Mouse (Mus musculus): Measurements from ENCODE around the gene Prr18. TPM values are rescaled to one million over a fixed set of nuclear protein-coding genes. Genes with fewer than 3 reads are reported as not detected.

The Prr18 gene
- total RNA-seq, 1 experiment: 0.45 TPM

- H3K4me1 ChIP-seq (ENCODE audit: control insufficient read depth in 2 of 2, insufficient read depth in 2 of 2, low read length in 2 of 2, poor library complexity in 1 of 2): peaks cover 6 to 31% of the 10 kb centered on the region in 2 experiments
Observed at GRCm38 (mm10) chr17:8368570-8368969, 31.3 kb downstream of the Prr18 start.

GRCm38 (mm10) chr17:8369171-8369570, 31.9 kb downstream of the Prr18 start:
- Histone ChIP-seq H3K4me1 (ENCODE audit: control insufficient read depth in 2 of 2, insufficient read depth in 2 of 2, low read length in 2 of 2, poor library complexity in 1 of 2) (peaks cover 6 to 31% of the 10 kb centered on the region in 2 experiments), H3K36me3 (ENCODE audit: control insufficient read depth, insufficient read depth, low read length, poor library complexity, severe bottlenecking) (no peaks in the 10 kb centered on the region), H3K9me3 (ENCODE audit: control insufficient read depth, insufficient read depth, low read depth, low read length) (no peaks in the 10 kb centered on the region), H3K27ac (ENCODE audit: insufficient read depth, low read depth, low read length, poor library complexity, severe bottlenecking) (no peak overlapping the region), H3K9ac (ENCODE audit: insufficient read depth, low read depth, low read length, poor library complexity, severe bottlenecking) (no peak overlapping the region), H3K4me3 (ENCODE audit: insufficient read depth in 1 of 2, low read depth in 1 of 2, low read length in 2 of 2, poor library complexity in 1 of 2, severe bottlenecking in 1 of 2) (no peak overlapping the region)
- in situ Hi-C loops (cut with MboI; ENCODE audit: low sequenced_read_pairs in 2 of 2, unreplicated experiment in 2 of 2): no loop called here
- TF ChIP-seq MAFK (IDR thresholded peaks at IDR 0.05; ENCODE audit: insufficient read depth, low read depth, low read length) (no peak), ZC3H11A (IDR thresholded peaks at IDR 0.05; ENCODE audit: borderline replicate concordance, low read depth, low read length) (no peak), CHD2 (IDR thresholded peaks at IDR 0.05; ENCODE audit: low read depth, low read length) (no peak), HCFC1 (IDR thresholded peaks at IDR 0.05; ENCODE audit: borderline replicate concordance, insufficient read depth, low read length) (no peak), ZNF384 (IDR thresholded peaks at IDR 0.05; ENCODE audit: low read depth, low read length) (no peak)
- DNase-seq (ENCODE audit: low read depth, low spot score): no peak

More at GRCm38 (mm10) chr17:8368570-8368969, 31.3 kb downstream of the Prr18 start:
- in situ Hi-C loops (cut with MboI; ENCODE audit: low sequenced_read_pairs in 2 of 2, unreplicated experiment in 2 of 2): no loop called here
- Histone ChIP-seq H3K9ac (ENCODE audit: insufficient read depth, low read depth, low read length, poor library complexity, severe bottlenecking) (no peak overlapping the region), H3K9me3 (ENCODE audit: control insufficient read depth, insufficient read depth, low read depth, low read length) (no peaks in the 10 kb centered on the region), H3K4me3 (ENCODE audit: insufficient read depth in 1 of 2, low read depth in 1 of 2, low read length in 2 of 2, poor library complexity in 1 of 2, severe bottlenecking in 1 of 2) (no peak overlapping the region), H3K27ac (ENCODE audit: insufficient read depth, low read depth, low read length, poor library complexity, severe bottlenecking) (no peak overlapping the region), H3K36me3 (ENCODE audit: control insufficient read depth, insufficient read depth, low read length, poor library complexity, severe bottlenecking) (no peaks in the 10 kb centered on the region)
- no peak for DNase-seq (ENCODE audit: low read depth, low spot score)
- no peak for TF ChIP-seq ZNF384 (IDR thresholded peaks at IDR 0.05; ENCODE audit: low read depth, low read length)
- TF ChIP-seq HCFC1 (IDR thresholded peaks at IDR 0.05; ENCODE audit: borderline replicate concordance, insufficient read depth, low read length): no peak
- no peak for TF ChIP-seq CHD2 (IDR thresholded peaks at IDR 0.05; ENCODE audit: low read depth, low read length)
- TF ChIP-seq MAFK (IDR thresholded peaks at IDR 0.05; ENCODE audit: insufficient read depth, low read depth, low read length): no peak
- no peak for TF ChIP-seq ZC3H11A (IDR thresholded peaks at IDR 0.05; ENCODE audit: borderline replicate concordance, low read depth, low read length)

GRCm38 (mm10) chr17:8370634-8371229, 33.5 kb downstream of the Prr18 start:
- TF ChIP-seq MAFK (IDR thresholded peaks at IDR 0.05; ENCODE audit: insufficient read depth, low read depth, low read length) (no peak), HCFC1 (IDR thresholded peaks at IDR 0.05; ENCODE audit: borderline replicate concordance, insufficient read depth, low read length) (no peak), ZNF384 (IDR thresholded peaks at IDR 0.05; ENCODE audit: low read depth, low read length) (no peak), CHD2 (IDR thresholded peaks at IDR 0.05; ENCODE audit: low read depth, low read length) (no peak), ZC3H11A (IDR thresholded peaks at IDR 0.05; ENCODE audit: borderline replicate concordance, low read depth, low read length) (no peak)
- no peak overlapping the region for H3K4me3 ChIP-seq (ENCODE audit: insufficient read depth in 1 of 2, low read depth in 1 of 2, low read length in 2 of 2, poor library complexity in 1 of 2, severe bottlenecking in 1 of 2)
- H3K36me3 ChIP-seq (ENCODE audit: control insufficient read depth, insufficient read depth, low read length, poor library complexity, severe bottlenecking): no peaks in the 10 kb centered on the region
- H3K4me1 ChIP-seq (ENCODE audit: control insufficient read depth in 2 of 2, insufficient read depth in 2 of 2, low read length in 2 of 2, poor library complexity in 1 of 2): peaks cover 6 to 35% of the 10 kb centered on the region in 2 experiments
- H3K9me3 ChIP-seq (ENCODE audit: control insufficient read depth, insufficient read depth, low read depth, low read length): no peaks in the 10 kb centered on the region
- no peak for DNase-seq (ENCODE audit: low read depth, low spot score)
- in situ Hi-C loops (cut with MboI; ENCODE audit: low sequenced_read_pairs in 2 of 2, unreplicated experiment in 2 of 2): no loop called here
- peak overlapping the region; percentile 37; the same call in 1 of the 2 replicates for H3K9ac ChIP-seq (ENCODE audit: insufficient read depth, low read depth, low read length, poor library complexity, severe bottlenecking)
- no peak overlapping the region for H3K27ac ChIP-seq (ENCODE audit: insufficient read depth, low read depth, low read length, poor library complexity, severe bottlenecking)

GRCm38 (mm10) chr17:8371834-8372233, 34.6 kb downstream of the Prr18 start:
- peak overlapping the region; percentile 96 for H3K27ac ChIP-seq (ENCODE audit: insufficient read depth, low read depth, low read length, poor library complexity, severe bottlenecking)
- H3K4me3 ChIP-seq (ENCODE audit: insufficient read depth in 1 of 2, low read depth in 1 of 2, low read length in 2 of 2, poor library complexity in 1 of 2, severe bottlenecking in 1 of 2): peak overlapping the region; percentile 35 to 37; a peak in 2 of 4 replicates
- no peak for TF ChIP-seq ZC3H11A (IDR thresholded peaks at IDR 0.05; ENCODE audit: borderline replicate concordance, low read depth, low read length)
- TF ChIP-seq MAFK (IDR thresholded peaks at IDR 0.05; ENCODE audit: insufficient read depth, low read depth, low read length): no peak
- no peak for TF ChIP-seq ZNF384 (IDR thresholded peaks at IDR 0.05; ENCODE audit: low read depth, low read length)
- TF ChIP-seq CHD2 (IDR thresholded peaks at IDR 0.05; ENCODE audit: low read depth, low read length): no peak
- no peak for TF ChIP-seq HCFC1 (IDR thresholded peaks at IDR 0.05; ENCODE audit: borderline replicate concordance, insufficient read depth, low read length)
- in situ Hi-C loops (cut with MboI; ENCODE audit: low sequenced_read_pairs in 2 of 2, unreplicated experiment in 2 of 2): no loop called here
- DNase-seq (ENCODE audit: low read depth, low spot score): peak; percentile 82
- no peaks in the 10 kb centered on the region for H3K36me3 ChIP-seq (ENCODE audit: control insufficient read depth, insufficient read depth, low read length, poor library complexity, severe bottlenecking)
- peak overlapping the region; percentile 63; the same call in 1 of the 2 replicates for H3K9ac ChIP-seq (ENCODE audit: insufficient read depth, low read depth, low read length, poor library complexity, severe bottlenecking)
- H3K4me1 ChIP-seq (ENCODE audit: control insufficient read depth in 2 of 2, insufficient read depth in 2 of 2, low read length in 2 of 2, poor library complexity in 1 of 2): peaks cover 6 to 34% of the 10 kb centered on the region in 2 experiments
- no peaks in the 10 kb centered on the region for H3K9me3 ChIP-seq (ENCODE audit: control insufficient read depth, insufficient read depth, low read depth, low read length)

Data from ES-E14 (cell line).